Mouse (Mus musculus) spleen, adult 2 months (tissue): ENCODE data around the gene Slc1a5. TPM values are rescaled to one million over a fixed set of nuclear protein-coding genes. Genes with fewer than 3 reads are reported as not detected.

Experiments used
- DNase-seq, 2 experiments: peaks; one replicate each; pipeline versions ENCODE4 v3.0.0 to v3.0.0-alpha.2; 2012 to 2021; ENCODE audit warnings: low spot score in 2 of 2, low read depth in 1 of 2
- H3K27ac ChIP-seq: fragments of 200-500 bp; 2 replicates; pipeline ENCODE4 v1.5.1; 2012; ENCODE audit warnings: low read length, inconsistent platforms; ENCODE audit not compliant: insufficient read depth
- H3K27me3 ChIP-seq: fragments of 200-500 bp; 2 replicates; pipeline ENCODE4 v1.6.1; 2012; ENCODE audit warnings: mild to moderate bottlenecking, moderate library complexity, low read length, inconsistent platforms; ENCODE audit not compliant: control insufficient read depth, insufficient read depth
- H3K36me3 ChIP-seq: fragments of 200-500 bp; 2 replicates; pipeline ENCODE4 v1.6.1; 2012; ENCODE audit warnings: mild to moderate bottlenecking, low read length, inconsistent platforms; ENCODE audit not compliant: control insufficient read depth, insufficient read depth
- H3K4me1 ChIP-seq: fragments of 200-500 bp; 2 replicates; pipeline ENCODE4 v1.6.1; 2011; ENCODE audit warnings: inconsistent platforms; ENCODE audit not compliant: control insufficient read depth, insufficient read depth, insufficient read length
- H3K4me3 ChIP-seq: fragments of 200-500 bp; 2 replicates; pipeline ENCODE4 v1.5.1; 2011; ENCODE audit warnings: mild to moderate bottlenecking, inconsistent platforms; ENCODE audit not compliant: insufficient read depth, insufficient read length; ENCODE audit errors: extremely low read depth
- CTCF ChIP-seq: fragments of 200-500 bp; IDR thresholded peaks from 2 replicates; pipeline ENCODE4 v1.5.1; 2011; ENCODE audit warnings: mild to moderate bottlenecking, inconsistent platforms; ENCODE audit not compliant: insufficient read depth, insufficient read length, insufficient replicate concordance; ENCODE audit errors: extremely low read depth
- POLR2A ChIP-seq: fragments of 200-500 bp; IDR thresholded peaks from 2 replicates; pipeline ENCODE4 v1.6.1; 2011; ENCODE audit warnings: low read depth, low read length, inconsistent platforms
- WGBS: fragments of 180-500 bp; shearing (Covaris S2); methylation state at CpG from one replicate; pipeline ENCODE4 v1.1.7; 2018; 5-methylcytosine and 5-hydroxymethylcytosine counted together
- polyA plus RNA-seq: library from polyadenylated mRNA; depleted of rRNA; stranded (reverse); fragments of >200 nt; gene quantifications from 2 replicates; pipeline ENCODE4 v1.2.3, GENCODE M21; 2012

The Slc1a5 gene
- polyA plus RNA-seq, 1 experiment, result 152 TPM

- H3K36me3 ChIP-seq, result no peaks in the 10 kb centered on the region
- H3K4me3 ChIP-seq, result no peak overlapping the region
- WGBS, result 82% methylated on average over 7 of the region's 7 CpGs
- DNase-seq, result no peak
- H3K4me1 ChIP-seq, result peaks cover 7% of the 10 kb centered on the region; the same call in 1 of the 2 replicates
- H3K27ac ChIP-seq, result no peak overlapping the region
- H3K27me3 ChIP-seq, result no peaks in the 10 kb centered on the region
- no peak for TF ChIP-seq POLR2A
- TF ChIP-seq CTCF, result no peak
These were observed 17.5 kb upstream of the Slc1a5 start for GRCm38 (mm10) chr7:16763463-16764218.

DNA sequence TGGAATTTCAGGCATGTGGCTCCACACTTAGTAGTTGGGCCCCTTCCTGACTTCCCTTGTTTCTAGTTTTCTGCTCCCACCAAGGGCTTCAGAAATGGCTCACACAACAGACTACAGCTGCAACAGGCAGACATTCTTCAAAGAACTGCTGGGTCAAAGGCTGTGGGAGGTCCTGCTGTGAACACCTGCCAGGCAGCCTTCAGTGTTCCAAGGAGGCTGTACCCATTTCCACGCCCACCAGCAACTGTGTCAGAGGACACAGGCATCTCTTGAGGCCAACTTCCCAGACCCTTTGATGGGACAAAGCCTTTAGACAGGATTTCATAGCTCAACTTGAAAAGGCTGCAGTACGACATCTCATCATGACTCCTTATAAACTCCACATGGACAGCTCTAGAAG, 14.7 kb upstream of the Slc1a5 start:
- H3K4me3 ChIP-seq, result no peak overlapping the region
- no peak for TF ChIP-seq POLR2A
- no peaks in the 10 kb centered on the region for H3K4me1 ChIP-seq
- H3K36me3 ChIP-seq, result no peaks in the 10 kb centered on the region
- WGBS, result 65% methylated on average over 2 of the region's 2 CpGs
- no peaks in the 10 kb centered on the region for H3K27me3 ChIP-seq
- no peak for DNase-seq
- no peak overlapping the region for H3K27ac ChIP-seq

DNA sequence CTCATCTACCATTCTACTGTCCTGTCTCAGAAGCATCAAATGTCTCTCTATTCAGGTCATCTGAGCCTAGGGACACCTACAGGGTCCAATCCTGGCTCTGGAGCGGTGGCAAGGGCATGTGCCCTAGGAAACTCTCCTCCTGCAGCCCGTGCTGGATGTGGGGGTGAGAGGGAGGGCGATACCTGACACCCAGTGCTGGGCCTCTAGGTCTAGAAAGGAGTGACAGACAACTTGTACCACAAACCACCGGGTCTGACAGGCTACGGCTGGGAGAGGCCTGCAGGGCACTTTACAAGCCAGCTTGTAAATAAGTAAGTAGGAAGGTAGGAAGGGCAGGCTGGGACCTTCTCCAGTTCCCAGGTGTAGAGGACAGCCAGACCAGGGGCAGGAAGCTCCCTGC, 5.3 kb upstream of the Slc1a5 start:
- Histone ChIP-seq H3K4me3 (no peak overlapping the region), H3K27me3 (no peaks in the 10 kb centered on the region), H3K27ac (no peak overlapping the region), H3K36me3 (no peaks in the 10 kb centered on the region), H3K4me1 (no peaks in the 10 kb centered on the region; the same call in 1 of the 2 replicates)
- 56% methylated on average over 5 of the region's 5 CpGs for WGBS
- DNase-seq, result no peak
- TF ChIP-seq CTCF, result no peak
- no peak for TF ChIP-seq POLR2A

DNA sequence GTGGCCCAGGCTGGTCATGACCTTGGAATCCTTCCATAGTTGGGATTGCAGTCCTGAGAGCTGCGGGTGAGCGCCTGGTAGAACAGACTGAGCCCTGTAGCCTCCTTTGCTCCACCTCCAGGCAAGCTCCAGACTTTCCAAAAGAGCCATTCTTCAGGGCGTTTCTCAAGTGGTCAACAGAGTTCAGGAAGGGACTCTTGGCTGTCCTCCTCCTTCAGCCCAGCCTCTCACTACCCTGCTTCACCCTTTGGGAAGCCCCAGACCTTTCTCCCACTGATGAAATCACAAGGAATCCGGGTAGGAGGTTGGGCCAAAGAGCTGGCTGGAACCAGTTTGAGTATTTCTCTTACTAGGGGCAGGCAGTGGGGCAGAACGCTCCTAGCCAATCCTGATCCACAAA, 1.1 kb upstream of the Slc1a5 start:
- Histone ChIP-seq H3K27me3 (no peaks in the 10 kb centered on the region), H3K36me3 (no peaks in the 10 kb centered on the region), H3K4me3 (no peak overlapping the region), H3K4me1 (peaks cover 10% of the 10 kb centered on the region; the same call in 1 of the 2 replicates), H3K27ac (no peak overlapping the region)
- WGBS, result 89% methylated on average over 5 of the region's 5 CpGs
- no peak for TF ChIP-seq POLR2A
- DNase-seq, result no peak

DNA sequence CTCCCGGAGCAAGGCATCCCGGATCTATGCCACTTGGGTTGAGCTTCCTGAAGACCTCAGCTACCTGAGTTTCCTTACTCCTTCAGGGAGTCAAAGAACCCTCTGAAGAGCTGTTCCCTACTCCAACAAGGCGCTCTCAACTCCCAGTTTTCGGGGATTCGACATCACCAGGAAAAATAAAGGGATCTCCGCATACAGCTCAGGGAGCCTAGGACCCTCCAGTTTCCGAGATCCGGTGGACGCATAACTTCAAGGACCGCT, 345 bp downstream of the Slc1a5 start:
- Histone ChIP-seq H3K27ac (peak overlapping the region; percentile 76), H3K27me3 (no peaks in the 10 kb centered on the region), H3K36me3 (no peaks in the 10 kb centered on the region), H3K4me3 (peak overlapping the region; percentile 84), H3K4me1 (peaks cover 10% of the 10 kb centered on the region; the same call in 1 of the 2 replicates)
- no peak for TF ChIP-seq POLR2A
- under 1% methylated on average over 10 of the region's 10 CpGs for WGBS
- no peak for DNase-seq

DNA sequence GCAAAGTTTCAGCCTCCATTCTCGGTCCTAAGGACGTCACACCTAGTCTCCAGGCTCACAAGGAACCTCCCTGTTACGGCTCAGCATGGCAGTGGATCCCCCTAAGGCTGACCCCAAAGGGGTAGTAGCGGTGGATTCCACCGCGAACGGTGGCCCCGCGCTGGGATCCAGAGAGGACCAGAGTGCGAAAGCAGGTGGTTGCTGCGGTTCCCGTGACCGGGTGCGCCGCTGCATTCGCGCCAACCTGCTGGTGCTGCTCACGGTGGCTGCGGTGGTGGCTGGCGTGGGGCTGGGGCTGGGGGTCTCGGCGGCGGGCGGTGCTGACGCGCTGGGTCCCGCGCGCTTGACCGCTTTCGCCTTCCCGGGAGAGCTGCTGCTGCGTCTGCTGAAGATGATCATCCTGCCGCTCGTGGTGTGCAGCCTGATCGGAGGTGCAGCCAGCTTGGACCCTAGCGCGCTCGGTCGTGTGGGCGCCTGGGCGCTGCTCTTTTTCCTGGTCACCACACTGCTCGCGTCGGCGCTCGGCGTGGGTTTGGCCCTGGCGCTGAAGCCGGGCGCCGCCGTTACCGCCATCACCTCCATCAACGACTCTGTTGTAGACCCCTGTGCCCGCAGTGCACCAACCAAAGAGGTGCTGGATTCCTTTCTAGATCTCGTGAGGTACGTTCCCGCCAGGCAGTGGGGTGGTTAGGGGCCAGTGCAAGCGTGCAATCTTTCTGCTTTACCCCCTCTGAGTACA, 845 bp downstream of the Slc1a5 start:
- Histone ChIP-seq H3K27me3 (no peaks in the 10 kb centered on the region), H3K4me3 (peak overlapping the region; percentile 84), H3K4me1 (peaks cover 10% of the 10 kb centered on the region; the same call in 1 of the 2 replicates), H3K36me3 (0 out of 2 replicates have a peak, but pooled peaks cover 2% of the 10 kb centered on the region), H3K27ac (peak overlapping the region; percentile 76)
- 1% methylated on average over 60 of the region's 60 CpGs for WGBS
- DNase-seq, result peak in 1 of 2 experiments; percentile 41
- TF ChIP-seq CTCF, result no peak
- TF ChIP-seq POLR2A, result no peak

DNA sequence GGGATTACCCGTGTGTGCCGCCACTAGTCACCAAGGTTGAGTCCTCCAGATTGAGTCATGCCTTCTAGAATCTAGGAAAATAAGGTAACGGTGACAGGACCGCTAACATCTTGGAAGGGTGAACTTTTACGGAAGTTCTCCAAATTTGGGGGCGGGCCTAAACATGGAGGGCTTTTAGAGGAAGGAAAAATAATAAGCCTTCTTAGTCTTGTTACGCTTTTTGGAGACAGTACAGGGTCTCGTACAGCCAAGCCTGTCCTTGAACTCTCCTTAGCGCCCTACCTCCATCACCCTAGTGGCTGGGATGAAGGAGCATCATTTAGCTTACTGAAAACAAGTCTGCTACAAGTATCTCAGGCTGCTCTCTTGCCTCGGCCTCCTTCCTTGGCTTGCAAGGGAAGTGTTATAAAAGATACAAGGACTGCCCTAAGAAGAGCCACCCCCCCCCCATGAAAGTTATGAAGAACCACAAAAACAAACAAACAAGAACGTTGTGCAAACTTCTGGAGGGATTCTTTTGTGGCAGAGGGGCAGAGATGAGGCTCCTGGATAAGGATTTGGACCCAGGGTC, 1.5 kb downstream of the Slc1a5 start:
- WGBS, result 3% methylated on average over 11 of the region's 11 CpGs
- peak overlapping the region; percentile 76 for H3K27ac ChIP-seq
- no peaks in the 10 kb centered on the region for H3K27me3 ChIP-seq
- H3K4me1 ChIP-seq, result peaks cover 10% of the 10 kb centered on the region; the same call in 1 of the 2 replicates
- no peak for TF ChIP-seq POLR2A
- TF ChIP-seq CTCF, result no peak
- H3K4me3 ChIP-seq, result peak overlapping the region; percentile 84
- 0 out of 2 replicates have a peak, but pooled peaks cover 2% of the 10 kb centered on the region for H3K36me3 ChIP-seq
- peak in 1 of 2 experiments; percentile 19 for DNase-seq
